8 mouse cellular contexts compared by ENCODE assay signal in the genomic region with DNA sequence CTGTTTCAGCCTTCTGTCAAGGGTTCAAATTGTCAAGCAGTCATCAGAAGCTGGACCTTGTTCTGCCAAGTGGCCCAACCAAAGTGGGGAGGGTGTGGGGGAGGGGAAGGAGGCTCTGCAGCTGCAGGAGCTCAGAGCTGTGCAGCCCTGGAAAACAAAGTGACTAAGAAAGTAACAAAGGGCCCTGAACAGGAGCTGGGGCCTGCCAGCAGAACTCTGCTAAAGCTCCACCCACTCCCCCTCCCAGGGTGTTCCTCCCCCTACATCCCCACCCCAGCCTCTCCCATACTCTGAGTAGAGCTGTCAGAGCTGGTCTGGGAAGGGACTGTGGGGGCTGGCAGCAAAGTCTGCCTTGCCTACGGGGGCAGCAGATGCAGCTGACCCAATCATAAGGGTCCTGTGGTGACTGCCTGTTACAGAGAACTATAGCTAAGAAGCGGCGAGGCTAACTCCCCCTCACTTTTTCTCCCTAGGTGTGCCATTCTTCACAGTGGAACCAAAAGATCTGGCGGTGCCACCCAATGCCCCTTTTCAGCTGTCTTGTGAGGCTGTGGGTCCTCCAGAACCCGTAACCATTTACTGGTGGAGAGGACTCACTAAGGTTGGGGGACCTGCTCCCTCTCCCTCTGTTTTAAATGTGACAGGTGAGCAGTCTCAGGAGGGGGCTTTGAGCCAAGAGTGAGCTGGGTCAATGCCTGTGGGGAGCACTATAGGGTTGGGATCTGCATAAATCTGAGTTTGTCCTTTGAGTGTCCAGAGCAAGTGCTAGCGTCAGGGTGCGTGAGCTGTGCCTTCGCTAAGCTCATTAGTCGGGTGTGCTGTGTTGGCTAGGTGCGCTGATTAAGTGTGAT. TPM values are rescaled to one million over a fixed set of nuclear protein-coding genes. Genes with fewer than 3 reads are reported as not detected.
DNase-seq lines count a peak whose midpoint lies in the region; ATAC-seq and TF ChIP-seq lines count a peak whose summit lies in the region.

No protein-coding gene starts in this region.

- H3K9me3 ChIP-seq in lung, embryonic 15.5 days: no peaks in the 10 kb centered on the region
- H3K9me3 ChIP-seq in forebrain, embryonic 15.5 days: no peaks in the 10 kb centered on the region
- H3K9me3 ChIP-seq in midbrain, postnatal 0 days (ENCODE audit: low read length): no peaks in the 10 kb centered on the region

- 63% methylated on average over 10 of the region's 10 CpGs for WGBS in lung, embryonic 15.5 days
- WGBS in forebrain, embryonic 15.5 days: 9% methylated on average over 10 of the region's 10 CpGs
- WGBS in midbrain, postnatal 0 days: 25% methylated on average over 10 of the region's 10 CpGs

- H3K4me2 ChIP-seq in lung, embryonic 15.5 days: no peak overlapping the region
- H3K4me2 ChIP-seq in forebrain, embryonic 15.5 days (replicated peaks): no peak overlapping the region
- no peak overlapping the region for H3K4me2 ChIP-seq in midbrain, postnatal 0 days (ENCODE audit: low read depth, low read length, poor library complexity, severe bottlenecking)

- ATAC-seq in cerebellum, adult (ENCODE audit: insufficient number of reproducible peaks, low FRiP score, low TSS enrichment): no peak
- no peak for ATAC-seq in lung, embryonic 15.5 days (ENCODE audit: borderline replicate concordance, extremely low read depth, low FRiP score, low TSS enrichment)
- peak; percentile 62 for ATAC-seq in forebrain, embryonic 15.5 days (replicated peaks)
- 0 out of 2 replicates have a peak, but pooled peaks have one; percentile 21 for ATAC-seq in midbrain, postnatal 0 days (ENCODE audit: low FRiP score)

- H3K27ac ChIP-seq in lung, embryonic 15.5 days: 0 out of 2 replicates have a peak overlapping the region, but pooled peaks have one; percentile 24
- peak overlapping the region; percentile 12; the same call in 1 of the 2 replicates for H3K27ac ChIP-seq in forebrain, embryonic 15.5 days (replicated peaks)
- H3K27ac ChIP-seq in midbrain, postnatal 0 days (ENCODE audit: low read depth, low read length): no peak overlapping the region

- DNase-seq in cerebellum, postnatal 10 days: peak; percentile 41 to 59
- DNase-seq in lung, postnatal 36 days: no peak
- DNase-seq in midbrain, postnatal 0 days (ENCODE audit: low spot score): peak; percentile 59
- no peak for DNase-seq in thymus, adult 18-20 months
- DNase-seq in spleen, adult 12 weeks (ENCODE audit: low spot score): no peak

- peaks cover 49% of the 10 kb centered on the region for H3K4me1 ChIP-seq in lung, embryonic 15.5 days
- H3K4me1 ChIP-seq in forebrain, embryonic 15.5 days: peaks cover 60% of the 10 kb centered on the region
- H3K4me1 ChIP-seq in midbrain, postnatal 0 days (ENCODE audit: insufficient read depth, low read length): no peaks in the 10 kb centered on the region

- TF ChIP-seq CTCF in midbrain, postnatal 0 days (IDR thresholded peaks at IDR 0.05): no peak

- H3K4me3 ChIP-seq in lung, embryonic 15.5 days: no peak overlapping the region
- no peak overlapping the region for H3K4me3 ChIP-seq in forebrain, embryonic 15.5 days
- H3K4me3 ChIP-seq in midbrain, postnatal 0 days (ENCODE audit: low read depth, low read length): no peak overlapping the region

- no peaks in the 10 kb centered on the region for H3K27me3 ChIP-seq in lung, embryonic 15.5 days
- 0 out of 2 replicates have a peak, but pooled peaks cover 2% of the 10 kb centered on the region for H3K27me3 ChIP-seq in forebrain, embryonic 15.5 days
- H3K27me3 ChIP-seq in midbrain, postnatal 0 days (ENCODE audit: insufficient read depth, low read length): no peaks in the 10 kb centered on the region

- H3K9ac ChIP-seq in lung, embryonic 15.5 days: no peak overlapping the region
- no peak overlapping the region for H3K9ac ChIP-seq in forebrain, embryonic 15.5 days (replicated peaks)
- no peak overlapping the region for H3K9ac ChIP-seq in midbrain, postnatal 0 days (replicated peaks; ENCODE audit: low read length, poor library complexity, severe bottlenecking)

- peaks cover 8% of the 10 kb centered on the region; the same call in 1 of the 2 replicates for H3K36me3 ChIP-seq in lung, embryonic 15.5 days
- H3K36me3 ChIP-seq in forebrain, embryonic 15.5 days: no peaks in the 10 kb centered on the region
- H3K36me3 ChIP-seq in midbrain, postnatal 0 days (ENCODE audit: insufficient read depth, low read length): peaks cover 7% of the 10 kb centered on the region

RNA-seq across cellular contexts. Expression of a gene that starts 5.5 kb away (rescaled TPM):
- polyA plus RNA-seq in lung, embryonic 15.5 days (2015; fragmentation: Nextera tagmentation; extraction: Ambion mirVana): 21.4 and 21.6 TPM in 2 replicates
- polyA plus RNA-seq in forebrain, embryonic 15.5 days (2015; fragmentation: Nextera tagmentation; extraction: Ambion mirVana): 15.9 and 17.9 TPM in 2 replicates
- 66.3 and 72.0 TPM in 2 replicates for total RNA-seq in midbrain, postnatal 0 days (2014; rRNA removed)
- 21.3 and 21.8 TPM in 2 replicates for polyA plus RNA-seq in midbrain, postnatal 0 days (2015; fragmentation: Nextera tagmentation; extraction: Ambion mirVana)

RNA-seq across cellular contexts. Expression of a gene that starts 15.7 kb away (rescaled TPM):
- 30.4 and 31.7 TPM in 2 replicates for polyA plus RNA-seq in lung, embryonic 15.5 days (2015; fragmentation: Nextera tagmentation; extraction: Ambion mirVana)
- 21.5 and 21.6 TPM in 2 replicates for polyA plus RNA-seq in forebrain, embryonic 15.5 days (2015; fragmentation: Nextera tagmentation; extraction: Ambion mirVana)
- 16.0 and 20.5 TPM in 2 replicates for total RNA-seq in midbrain, postnatal 0 days (2014; rRNA removed)
- polyA plus RNA-seq in midbrain, postnatal 0 days (2015; fragmentation: Nextera tagmentation; extraction: Ambion mirVana): 11.1 and 11.4 TPM in 2 replicates

RNA-seq across cellular contexts. Expression of a gene that starts 42.8 kb away (rescaled TPM):
- polyA plus RNA-seq in lung, embryonic 15.5 days (2015; fragmentation: Nextera tagmentation; extraction: Ambion mirVana): 1.3 and 1.4 TPM in 2 replicates
- polyA plus RNA-seq in forebrain, embryonic 15.5 days (2015; fragmentation: Nextera tagmentation; extraction: Ambion mirVana): 0.33 and 0.51 TPM in 2 replicates
- total RNA-seq in midbrain, postnatal 0 days (2014; rRNA removed): 8.1 and 9.9 TPM in 2 replicates
- 2.7 and 3.2 TPM in 2 replicates for polyA plus RNA-seq in midbrain, postnatal 0 days (2015; fragmentation: Nextera tagmentation; extraction: Ambion mirVana)

Comparison
In these comparisons a context has a peak if more than half of its experiments do, and no peak if none do; other contexts are left out.
1. DNase-seq: peak in cerebellum, postnatal 10 days (2 of 2) and midbrain, postnatal 0 days (single experiment); none in lung, postnatal 36 days (single experiment), thymus, adult 18-20 months (0 of 2) and spleen, adult 12 weeks (single experiment).
2. ATAC-seq: peak in forebrain, embryonic 15.5 days (single experiment) and midbrain, postnatal 0 days (single experiment); none in cerebellum, adult (single experiment) and lung, embryonic 15.5 days (single experiment).